Mouse (Mus musculus) MN1 (cell line): ENCODE data around the gene Pde5a.
A peak's percentile ranks its signal among the peaks of the same experiment; 100 is the strongest.

Source experiments
- DNase-seq: peaks from one replicate; pipeline ENCODE4 v3.0.0-alpha.2; 2016; ENCODE audit warnings: low spot score

The Pde5a gene

DNA sequence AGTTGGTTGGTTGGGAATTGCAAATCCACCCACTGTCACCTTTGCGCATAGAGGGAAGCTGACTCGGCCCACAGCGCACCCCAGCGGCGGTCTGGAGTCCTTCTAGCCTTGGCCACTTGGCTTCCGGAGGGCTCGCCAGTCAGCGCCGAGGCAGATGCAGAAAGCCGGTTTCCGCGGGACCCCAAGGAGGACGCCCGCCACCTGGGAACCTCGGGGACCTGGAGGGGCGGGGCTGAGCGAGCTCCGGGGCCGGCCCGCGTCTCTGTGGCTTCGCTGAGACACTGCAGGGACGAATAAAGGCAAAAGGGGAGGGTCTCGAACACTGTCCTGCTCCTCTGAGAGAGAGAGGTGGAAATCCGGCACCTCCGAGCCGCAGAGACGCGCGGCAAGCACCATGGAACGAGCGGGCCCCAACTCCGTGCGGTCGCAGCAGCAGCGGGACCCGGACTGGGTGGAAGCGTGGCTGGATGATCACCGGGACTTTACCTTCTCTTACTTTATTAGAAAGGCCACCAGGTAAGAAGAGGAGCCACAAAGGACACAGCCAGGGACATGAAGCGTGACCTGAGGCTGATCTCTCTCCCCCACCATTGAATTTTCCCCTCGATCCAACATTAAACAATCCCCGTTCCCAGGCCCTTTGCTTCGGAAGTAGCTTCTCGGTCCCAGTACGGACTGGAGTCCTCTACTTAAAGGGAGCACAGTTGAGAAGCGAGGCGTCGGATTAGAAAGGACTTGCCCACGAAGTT is at the start of gene Pde5a:
Gene Pde5a (plus strand): TSS at position 96 of the 749 bp plus-strand sequence.
- peak; percentile 81 for DNase-seq

DNA sequence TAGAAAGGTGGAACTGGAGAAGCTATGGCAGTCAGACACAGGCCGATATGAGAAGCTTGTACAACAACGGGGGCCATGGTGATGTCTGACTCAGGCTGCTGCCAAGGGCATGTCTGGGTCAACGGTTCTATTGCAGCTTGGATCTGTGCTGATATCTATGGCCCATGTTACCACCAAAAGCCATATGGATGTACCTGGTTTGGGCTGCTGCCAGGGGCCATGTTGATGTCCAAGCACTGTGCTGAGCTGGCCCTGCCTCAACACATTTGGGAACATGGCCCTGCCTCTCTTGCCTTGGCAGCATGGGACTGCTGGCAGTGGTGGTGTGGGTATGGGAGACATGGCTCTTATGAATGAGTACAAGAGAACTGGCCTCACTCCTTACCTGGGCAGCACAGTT is 47.9 kb upstream of the Pde5a start:
- no peak for DNase-seq

DNA sequence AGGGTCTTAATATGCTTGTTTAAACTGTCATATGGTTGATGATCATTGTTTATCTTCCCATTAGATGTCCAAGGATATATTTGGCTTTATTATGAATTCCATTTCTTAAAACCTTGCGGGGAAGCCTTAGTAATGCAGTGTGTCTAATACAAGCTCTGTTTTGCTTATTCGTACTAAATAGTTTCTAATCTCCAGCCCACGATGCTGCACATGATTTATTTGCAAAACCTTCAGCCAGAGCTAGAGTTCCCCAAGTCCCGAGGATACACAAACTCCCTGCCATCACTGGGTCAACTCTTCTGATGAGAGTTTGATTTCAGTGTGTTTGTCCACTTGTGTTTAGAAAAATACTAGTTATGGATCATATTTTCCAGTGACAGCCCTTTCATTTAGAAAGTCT is 46.4 kb upstream of the Pde5a start:
- no peak for DNase-seq

DNA sequence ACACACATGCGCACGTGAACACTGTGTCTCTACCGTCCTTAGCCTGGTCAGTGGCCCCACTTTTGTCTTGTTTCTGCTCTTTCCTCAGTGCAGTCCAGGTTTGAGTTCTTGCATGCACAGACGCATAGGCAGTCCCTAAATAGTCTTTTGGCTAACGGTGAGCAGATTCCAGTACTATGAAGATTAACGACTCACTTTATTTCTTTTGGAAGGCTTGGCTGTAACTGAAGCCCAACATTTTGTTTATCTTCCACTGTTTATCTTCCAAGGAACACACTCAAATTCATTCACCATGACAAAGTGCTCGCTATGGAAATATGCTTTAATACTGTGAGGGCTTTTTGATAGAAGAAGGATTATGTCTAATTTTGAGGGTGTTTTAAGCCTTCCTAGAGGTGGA is 43.9 kb upstream of the Pde5a start:
- no peak for DNase-seq

DNA sequence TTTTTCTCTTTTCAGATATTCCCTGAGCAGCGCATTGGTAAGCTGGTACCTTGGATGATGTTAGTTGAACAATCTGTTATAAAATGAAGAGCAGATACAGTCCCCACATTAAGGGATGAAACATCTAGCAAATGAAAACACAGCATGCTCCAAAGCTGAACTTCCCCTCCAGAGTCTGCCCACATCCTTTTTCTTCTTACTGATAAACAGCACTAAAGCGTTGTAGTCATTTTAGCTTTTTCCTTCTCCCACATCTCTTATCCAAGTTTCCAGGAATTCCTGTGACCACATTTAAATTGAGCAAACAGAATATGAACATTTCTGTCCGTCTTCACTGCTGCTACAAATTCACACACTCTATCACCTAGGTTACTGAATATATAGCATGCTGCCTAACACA is 35.7 kb upstream of the Pde5a start:
- no peak for DNase-seq

DNA sequence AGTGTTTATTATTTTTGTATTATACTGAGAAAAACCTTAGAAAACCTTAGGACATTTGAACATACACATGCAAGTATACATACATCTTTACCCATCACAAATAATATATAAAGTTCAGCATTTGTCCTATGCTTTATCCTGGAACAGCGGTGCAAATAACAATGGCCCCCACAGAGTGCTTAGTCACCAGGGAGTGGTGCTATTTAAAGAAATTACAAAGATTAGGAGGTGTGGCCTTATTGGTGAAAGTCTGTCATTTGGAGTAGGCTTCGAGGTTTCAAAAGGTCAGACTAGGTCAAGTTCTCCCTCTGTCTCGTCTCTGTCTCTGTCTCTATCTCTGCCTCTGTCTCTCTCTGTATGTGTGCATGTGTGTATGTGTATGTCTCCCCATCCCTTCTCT is 32.9 kb upstream of the Pde5a start:
- no peak for DNase-seq

DNA sequence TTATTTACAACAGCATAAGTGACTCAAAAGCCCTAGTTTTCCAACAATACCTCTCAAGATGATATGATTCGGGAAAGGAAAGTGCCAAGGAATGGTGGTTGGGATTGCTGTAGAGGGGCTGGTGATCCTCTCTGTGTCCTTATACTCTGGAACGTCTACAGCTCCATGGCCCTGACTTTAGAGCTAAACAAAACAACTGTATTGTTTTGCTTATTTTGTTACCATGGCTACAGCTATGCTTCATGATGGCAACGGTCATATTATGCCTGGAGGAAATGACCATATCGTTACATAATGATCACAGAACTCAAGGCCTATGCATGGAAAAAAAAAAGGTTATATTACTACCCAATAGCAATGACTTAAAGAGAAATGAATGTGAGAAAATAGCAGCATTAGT is 32.1 kb upstream of the Pde5a start:
- DNase-seq: no peak

DNA sequence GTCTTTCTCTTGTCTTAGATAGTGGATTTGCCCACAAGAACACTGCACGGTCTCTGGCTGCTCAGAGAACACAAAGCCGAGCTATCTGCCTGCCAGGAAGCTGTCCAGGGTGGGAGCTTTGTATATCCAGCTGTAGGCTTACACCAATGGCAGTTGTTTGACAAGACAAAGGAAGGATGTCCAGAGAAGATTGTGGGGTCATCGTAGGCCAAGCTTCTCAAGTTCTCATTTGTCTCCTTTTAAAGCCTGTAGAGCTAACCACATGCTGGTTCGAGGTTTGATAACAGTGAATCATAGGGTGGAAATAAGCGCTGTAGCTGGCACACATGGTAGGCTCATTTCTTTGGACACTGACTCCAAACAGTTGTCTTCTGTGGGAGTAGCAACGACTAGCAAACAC is 24.5 kb upstream of the Pde5a start:
- no peak for DNase-seq

DNA sequence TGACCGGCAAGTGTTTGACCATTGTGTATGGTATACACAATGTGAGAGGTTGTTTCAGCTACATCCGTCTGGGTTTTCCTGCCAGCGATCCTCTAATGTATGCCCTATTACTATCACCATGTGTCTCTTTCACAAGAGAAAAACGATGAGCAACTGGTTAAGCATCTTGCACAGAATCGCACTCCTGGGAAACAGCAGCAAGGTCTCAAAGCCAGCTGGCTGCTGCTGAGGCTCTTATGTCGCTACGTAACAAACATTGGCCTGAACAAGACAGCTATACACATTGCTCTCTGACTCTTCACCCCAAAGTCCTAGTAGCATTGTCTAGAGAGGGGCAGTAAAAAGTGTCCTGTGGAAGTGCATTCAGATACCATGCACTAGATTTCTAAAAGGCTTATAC is 23.5 kb upstream of the Pde5a start:
- DNase-seq: no peak

DNA sequence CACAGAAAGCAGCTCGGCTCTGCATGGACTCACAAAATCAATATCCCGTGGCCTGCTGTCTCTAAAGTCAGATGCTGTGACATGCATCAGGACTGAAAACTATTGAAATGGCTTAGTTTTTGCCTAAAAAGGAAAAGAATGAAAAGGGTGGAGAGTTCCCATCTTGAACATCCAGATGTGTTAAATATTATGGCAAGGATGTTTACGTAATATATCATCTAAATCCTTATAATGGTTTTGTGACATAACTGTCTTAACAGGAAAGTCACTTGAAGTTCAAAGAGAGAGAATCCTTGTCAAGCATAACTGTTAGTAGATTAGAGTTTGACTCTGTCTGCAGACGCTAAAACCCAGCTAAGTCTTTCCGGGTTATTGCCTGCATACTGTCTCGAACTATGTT is 20.3 kb upstream of the Pde5a start:
- no peak for DNase-seq

DNA sequence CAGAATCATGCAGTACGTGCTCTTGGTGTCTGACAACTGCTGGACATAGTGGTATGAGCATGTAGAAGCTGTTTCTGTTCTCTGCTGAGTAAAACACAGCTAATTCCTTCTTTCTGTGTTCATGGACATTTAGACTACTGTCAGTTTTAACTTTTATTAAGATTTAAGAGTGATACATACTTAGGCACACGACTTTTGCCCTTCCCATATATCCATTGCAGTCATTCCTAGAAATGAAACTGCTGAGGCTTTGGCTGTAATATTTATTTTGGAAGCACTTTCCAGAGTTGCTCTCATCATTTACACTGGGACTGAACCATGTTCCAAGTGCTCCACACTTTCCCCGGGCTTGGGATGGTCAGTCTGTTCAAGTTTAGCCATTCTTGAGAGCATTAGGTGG is 18.6 kb upstream of the Pde5a start:
- no peak for DNase-seq

DNA sequence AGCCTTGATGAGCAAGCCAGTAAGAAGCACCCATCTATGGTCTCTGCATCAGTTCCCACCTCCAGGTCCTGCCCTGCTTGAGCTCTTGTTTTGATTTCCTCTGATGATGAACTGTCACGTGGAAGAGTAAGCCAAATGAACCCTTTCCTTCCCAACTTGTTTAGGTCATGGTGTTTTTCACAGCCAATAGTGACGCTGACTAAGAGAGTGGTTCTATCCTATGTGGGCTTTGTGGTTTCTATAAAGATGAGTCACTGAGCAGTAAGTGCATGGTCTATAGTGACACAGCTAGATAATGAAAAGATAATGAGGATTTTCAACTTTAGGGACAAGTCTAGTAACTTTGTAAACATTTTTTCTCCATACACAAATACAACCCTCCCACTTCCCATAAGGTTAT is 10.1 kb upstream of the Pde5a start:
- no peak for DNase-seq

DNA sequence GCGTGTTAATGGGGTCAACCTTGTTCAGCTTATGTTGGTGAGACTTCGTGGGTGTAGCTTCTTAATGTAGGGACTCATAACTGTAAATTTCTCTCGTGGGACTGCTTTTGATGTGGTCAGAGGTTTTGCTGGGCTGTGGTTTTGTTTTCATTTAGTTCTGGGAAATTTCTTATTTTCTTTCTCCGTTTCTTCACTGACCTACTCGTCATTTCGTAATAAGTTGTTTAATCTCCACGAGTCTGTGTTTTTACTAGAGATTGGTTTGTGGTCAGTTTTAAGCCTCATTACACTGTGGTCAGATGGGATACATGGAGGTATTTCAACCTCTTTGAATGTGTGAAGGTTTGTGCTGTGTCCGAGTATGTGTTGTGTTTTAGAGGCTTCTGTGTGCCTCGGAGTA is 7.2 kb upstream of the Pde5a start:
- no peak for DNase-seq

DNA sequence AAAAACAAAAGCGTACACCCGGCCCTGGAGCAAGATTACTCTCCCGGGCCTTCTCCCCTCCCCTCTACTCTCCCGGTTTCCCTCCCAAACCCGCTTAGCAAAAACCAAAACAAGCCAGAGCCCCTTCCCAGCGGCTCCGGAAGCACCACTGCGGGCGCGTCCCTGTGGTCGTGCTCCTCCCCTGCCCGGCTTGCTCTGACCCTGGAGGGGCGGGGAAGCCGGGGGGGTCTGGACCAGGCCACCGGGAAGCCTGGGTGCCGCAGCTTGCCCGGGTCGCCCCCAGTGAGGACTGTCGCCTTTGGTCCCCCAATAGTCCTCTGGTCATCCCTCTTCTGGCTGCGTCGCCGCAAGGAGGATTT is 833 bp downstream of the Pde5a start:
- peak; percentile 60 for DNase-seq

DNA sequence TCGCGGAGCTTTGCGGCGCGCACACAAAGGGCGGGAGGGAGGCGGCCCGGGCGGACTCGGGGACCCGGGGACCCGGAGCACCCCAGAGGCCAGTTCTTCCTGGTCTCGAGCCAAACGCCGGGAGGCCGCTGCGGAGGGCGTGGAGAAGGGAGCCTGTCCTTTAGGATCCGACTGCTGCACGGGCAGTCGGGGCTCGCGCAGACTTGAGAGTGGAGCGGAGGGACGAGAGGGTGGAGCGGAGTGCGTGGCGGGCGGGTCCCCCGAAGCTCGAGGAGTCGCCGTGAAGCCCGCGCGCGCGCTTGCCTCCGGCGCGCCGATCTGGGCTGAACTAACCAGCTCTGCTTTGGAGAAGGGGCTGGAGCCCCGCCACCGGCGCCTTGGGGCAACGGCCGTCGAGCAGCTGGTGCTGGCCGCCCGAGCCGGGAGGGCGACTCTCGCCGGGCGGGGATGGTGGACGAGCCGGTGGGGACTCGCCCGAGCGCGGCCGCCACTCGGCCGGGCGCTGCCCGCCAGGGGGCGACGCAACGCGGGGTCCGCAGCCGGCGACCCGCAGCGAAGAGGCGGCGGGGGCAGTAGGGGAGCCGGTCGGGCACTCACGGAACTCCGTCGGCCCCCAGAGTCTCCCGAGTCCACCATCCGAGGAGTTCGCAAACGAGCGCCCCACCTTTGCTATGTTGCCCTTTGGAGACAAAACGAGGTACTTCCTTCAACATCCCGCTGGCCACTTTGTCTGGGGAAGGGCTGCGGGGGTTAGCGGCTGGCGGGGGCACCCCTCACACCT is 1.4 kb downstream of the Pde5a start:
- DNase-seq: peak; percentile 70

DNA sequence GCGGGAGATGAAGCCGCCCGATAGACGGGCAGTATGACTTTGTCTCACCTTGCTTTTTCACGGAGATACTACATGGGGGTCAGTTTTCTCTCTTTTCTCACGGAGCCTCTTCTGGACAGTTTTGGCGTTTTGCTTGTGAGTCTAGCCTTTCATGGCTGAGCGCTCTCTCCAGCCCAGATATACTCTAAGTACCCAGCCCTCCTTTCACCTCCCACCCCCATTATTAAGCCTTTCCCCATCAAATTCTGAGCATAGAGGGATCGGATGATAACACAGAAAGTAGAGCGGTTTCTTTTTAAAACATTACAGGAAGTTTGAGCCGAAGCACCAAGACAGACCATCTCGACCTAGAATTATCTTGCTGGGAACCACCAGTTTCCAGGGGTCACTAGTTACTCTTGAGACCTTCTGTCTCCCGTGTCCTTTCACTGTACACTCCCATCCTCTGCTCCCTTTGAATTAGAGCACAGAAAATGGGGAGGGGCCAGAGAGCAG is 2.0 kb downstream of the Pde5a start:
- DNase-seq: peak; percentile 25

DNA sequence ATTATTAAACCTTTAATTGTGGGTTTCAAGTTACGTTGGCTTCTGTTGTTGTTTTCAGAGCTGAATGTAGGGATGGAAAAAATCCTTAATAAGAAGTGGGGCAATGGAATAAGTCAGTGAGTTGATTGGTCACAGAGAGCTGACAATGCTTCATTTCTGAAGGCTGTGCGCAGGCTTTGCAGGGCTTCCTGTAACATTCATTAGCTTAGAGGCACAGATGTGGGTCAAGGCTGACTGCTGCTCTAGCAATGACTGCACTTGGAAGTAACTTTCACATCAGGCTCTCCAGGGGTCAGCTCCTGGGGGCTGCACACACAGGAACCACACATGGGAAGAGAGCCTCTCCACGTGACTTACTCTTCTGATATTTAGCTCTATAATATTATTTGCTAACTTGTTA is 5.1 kb downstream of the Pde5a start:
- DNase-seq: peak; percentile 34

DNA sequence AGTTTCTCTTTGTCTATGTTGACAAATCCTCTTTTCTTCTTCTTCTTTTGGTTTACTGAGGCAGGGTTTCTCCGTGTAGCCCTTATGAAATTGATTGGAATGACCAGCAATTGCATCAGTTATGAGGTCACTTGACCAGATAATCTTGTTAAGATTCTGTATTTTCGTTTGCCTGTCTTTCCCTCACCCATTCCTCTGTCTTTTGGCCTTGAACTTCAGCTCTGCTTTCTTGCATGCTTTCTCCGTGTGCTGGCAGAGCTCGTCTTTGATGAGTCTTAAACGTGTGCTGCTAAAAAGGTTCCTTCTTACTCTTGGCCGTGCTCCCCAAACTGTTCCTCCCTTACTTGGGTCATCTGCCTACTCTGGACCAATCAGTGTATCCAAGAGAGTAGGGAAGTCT is 5.6 kb downstream of the Pde5a start:
- peak; percentile 67 for DNase-seq

DNA sequence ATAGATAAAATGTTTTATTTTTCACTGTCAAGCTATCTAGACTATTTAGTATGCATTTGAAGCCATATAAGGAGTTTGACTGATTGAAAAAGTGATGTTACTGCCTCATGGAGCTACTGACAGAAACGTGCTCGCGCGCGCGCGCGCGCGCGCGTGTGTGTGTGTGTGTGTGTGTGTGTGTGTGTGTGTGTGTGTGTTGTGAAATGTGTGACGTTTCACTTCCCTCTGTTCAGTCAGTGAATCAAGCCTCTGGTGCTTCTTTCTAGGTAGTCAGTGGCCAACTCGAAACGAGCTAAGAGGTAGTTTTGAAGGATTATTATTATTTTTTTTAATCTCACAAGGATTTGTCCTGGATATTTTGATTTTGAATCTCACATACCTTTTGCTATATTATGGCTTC is 10.7 kb downstream of the Pde5a start:
- DNase-seq: no peak

DNA sequence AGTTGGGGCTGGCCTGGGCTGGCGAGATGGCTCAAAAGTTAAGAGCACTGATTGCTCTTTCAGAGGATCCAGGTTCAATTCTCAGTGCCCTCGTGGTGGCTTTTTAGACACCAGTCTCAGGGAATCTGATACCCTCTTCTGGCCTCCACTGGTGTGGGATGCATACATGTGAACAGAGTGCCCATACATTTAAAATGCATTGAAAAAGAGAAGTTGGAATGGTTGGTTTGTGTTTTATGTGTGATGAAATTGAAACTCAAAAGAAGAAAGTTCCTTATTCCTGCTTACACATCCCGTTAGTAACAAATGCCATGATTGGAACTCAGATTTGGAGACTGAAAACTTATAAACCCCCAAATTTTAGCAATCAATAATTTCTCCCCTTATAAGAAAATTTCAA is 15.5 kb downstream of the Pde5a start:
- no peak for DNase-seq

DNA sequence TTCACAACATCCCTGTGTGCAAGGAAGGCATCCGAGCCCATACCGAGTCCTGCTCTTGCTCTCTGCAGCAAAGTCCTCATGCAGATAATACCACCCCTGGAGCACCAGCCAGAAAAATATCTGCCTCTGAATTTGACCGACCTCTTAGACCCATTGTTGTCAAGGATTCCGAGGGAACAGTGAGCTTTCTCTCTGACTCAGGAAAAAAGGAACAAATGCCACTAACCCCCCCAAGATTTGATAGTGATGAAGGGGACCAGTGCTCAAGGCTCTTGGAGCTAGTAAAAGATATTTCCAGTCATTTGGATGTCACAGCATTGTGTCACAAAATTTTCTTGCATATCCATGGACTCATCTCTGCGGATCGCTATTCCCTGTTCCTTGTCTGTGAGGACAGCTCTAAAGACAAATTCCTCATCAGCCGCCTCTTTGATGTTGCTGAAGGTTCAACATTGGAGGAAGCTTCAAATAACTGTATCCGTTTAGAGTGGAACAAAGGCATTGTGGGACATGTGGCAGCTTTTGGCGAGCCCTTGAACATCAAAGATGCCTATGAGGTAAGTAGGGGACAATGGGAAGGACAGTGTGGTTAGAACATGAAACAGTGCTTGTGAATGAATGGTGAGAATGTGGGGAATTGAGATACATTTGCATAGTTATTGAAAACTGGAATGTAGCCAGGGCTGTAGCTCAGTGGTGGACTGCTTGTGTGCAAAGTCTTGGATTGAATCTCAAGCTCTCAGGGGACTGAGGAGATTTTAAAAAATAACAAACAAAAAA is 19.4 kb downstream of the Pde5a start:
- no peak for DNase-seq

DNA sequence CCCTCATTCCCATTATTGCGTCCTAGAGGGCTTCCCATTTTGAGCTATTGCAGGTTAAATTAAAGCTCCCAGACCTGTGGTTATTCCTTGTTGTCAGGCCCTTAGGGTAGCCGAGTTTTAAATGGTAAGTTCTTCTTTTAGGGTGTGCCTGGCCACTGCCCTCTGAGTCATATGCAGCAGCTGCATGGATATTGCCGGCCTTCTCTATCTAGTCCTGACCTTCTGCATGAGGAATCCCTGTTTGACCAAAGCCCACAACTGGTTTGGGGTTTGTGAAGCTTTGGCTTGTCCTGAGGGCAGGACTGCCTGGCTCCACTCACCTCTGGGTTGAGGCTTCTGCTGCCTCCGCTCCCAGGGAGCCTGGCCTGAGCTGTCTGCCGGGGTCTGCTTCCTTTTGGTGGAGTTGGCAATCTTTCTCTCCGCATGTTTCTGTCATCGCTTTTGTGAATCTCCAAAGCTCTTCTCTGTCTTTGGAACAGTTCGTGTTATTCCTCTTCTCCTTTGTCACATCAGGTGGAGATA is 34.6 kb downstream of the Pde5a start:
- DNase-seq: no peak

DNA sequence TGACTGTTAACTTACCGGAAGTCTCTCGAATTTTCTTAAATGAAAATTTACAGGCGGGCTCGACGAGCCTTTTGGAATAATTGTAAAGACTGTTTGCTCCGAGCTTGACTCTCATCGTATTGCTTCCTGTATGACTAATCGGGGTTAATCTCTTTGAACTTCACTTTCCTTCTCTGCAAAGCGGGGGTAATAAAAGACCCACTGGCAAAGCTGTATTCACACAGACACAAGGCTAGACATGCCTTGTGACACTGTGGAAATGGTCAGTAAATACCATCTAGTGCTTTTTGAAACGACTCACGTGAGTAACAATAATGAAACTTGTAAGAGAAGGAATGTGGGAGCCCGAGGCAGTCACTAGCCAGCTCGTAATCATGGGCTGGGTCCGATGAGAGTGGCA is 35.0 kb downstream of the Pde5a start:
- no peak for DNase-seq
